Mouse (Mus musculus) liver, embryonic 14 days (tissue): Measurements from ENCODE around the gene Nsmce1. TPM values are rescaled to one million over a fixed set of nuclear protein-coding genes. Genes with fewer than 3 reads are reported as not detected.

Experiments
- polyA plus RNA-seq: library from polyadenylated mRNA; depleted of rRNA; stranded (reverse); fragments of >200 nt; gene quantifications from 2 replicates; pipeline ENCODE4 v1.2.3, GENCODE M21; 2012; rRNA removed

Nsmce1 gene
- polyA plus RNA-seq = 45.1 and 48.8 TPM in 2 replicates

GRCm38 (mm10) chr7:125490947-125491735, at the start of gene Nsmce1:
TSS of gene Nsmce1 (minus strand) at chr7:125491596.

DNA sequence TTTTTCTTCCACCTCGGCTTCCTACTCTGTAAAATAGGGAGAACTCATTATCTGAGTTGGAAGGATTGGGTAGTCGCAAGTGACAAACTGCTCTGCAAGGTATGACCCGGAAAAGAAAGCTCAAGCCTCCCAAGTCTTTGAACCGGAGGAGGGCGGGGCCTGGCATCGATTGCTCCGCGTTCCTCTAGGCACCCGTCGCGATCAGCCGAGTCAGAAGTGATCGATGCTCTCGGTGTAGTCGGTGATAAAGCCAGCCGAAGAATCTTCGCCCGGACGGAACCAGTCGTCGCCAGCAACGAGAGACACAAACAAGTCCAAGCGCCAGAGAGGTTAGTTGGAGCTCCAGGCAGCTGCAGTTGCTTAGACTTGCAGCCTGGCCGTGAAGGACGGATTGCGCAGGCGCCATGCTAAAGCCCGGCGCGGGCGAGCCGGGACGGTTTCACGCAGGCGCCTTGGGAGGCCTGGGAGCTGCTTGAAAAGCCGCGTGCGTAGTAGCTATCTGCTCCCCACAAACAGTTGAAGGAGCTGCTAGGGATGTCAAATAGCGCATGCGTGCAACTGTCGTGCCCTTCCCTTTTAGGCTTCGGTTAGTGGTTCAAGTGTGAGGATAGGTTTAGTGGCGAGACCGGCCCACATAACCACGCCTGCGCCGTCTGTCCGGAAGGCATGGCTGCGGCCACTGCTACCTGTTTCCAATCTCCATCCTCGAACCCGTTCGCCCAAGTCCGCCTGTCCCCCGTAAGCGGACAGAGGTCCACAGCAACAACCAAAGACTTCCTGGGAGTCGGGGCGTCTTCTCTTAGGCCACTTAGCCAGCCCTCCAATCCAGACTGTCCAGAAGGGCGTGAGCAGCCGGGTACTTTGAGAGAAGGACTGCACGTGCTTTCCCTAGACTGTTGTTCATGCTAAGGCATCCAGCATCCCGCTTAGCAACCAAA, 46.7 kb downstream of the Nsmce1 start, which contains the start of gene Kdm8:
TSS of gene Kdm8 (plus strand) at position 213 of the 938 bp plus-strand sequence.

Other genes starting within 250 kb of the Nsmce1 start
- 5.0 and 6.3 TPM in 2 replicates for gene Kdm8, start 46.9 kb downstream of the Nsmce1 start, polyA plus RNA-seq
- 2.2 and 2.9 TPM in 2 replicates for gene Il4ra, start 60.5 kb upstream of the Nsmce1 start, polyA plus RNA-seq
- 1.1 and 1.2 TPM in 2 replicates for gene Il21r, start 111.8 kb upstream of the Nsmce1 start, polyA plus RNA-seq
- gene Gtf3c1, start 216.2 kb upstream of the Nsmce1 start, polyA plus RNA-seq = 6.3 and 6.7 TPM in 2 replicates
- 1.9 and 2.5 TPM in 2 replicates for gene D430042O09Rik, start 216.3 kb upstream of the Nsmce1 start, polyA plus RNA-seq